Comparison of ENCODE assay signal across 24 mouse cellular contexts in the genomic region with DNA sequence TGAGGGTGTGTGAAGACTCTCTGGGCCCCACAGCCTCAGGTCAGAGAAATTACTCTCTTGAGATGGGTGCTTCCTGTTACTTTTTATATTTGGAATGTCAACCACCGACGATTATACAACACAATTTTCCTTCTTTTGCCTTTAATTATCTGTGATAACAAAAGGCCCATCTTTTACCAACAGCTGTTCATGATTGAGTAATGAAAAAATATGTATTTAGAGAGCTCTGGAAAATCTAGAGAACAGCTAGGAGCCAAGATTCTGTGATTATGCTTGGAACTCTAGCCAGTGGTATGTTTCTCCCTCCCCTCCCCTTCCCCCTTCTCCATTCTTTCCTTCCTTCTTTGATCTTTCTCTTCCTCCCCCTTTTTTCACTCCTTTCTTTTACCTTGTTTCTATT.
DNase-seq lines count a peak whose midpoint lies in the region; ATAC-seq and TF ChIP-seq lines count a peak whose summit lies in the region.
"Had no signal": no experiment of that assay in that cellular context is flagged by ENCODE, and none has a peak within 500 bp of the region (broad histone marks: within the 10 kb centered on the region; RNA-seq: fewer than 3 reads in every experiment).

No protein-coding gene starts in this region.

- no peaks in the 10 kb centered on the region for H3K4me1 ChIP-seq in lung, embryonic 15.5 days
- H3K4me1 ChIP-seq in lung, postnatal 0 days (ENCODE audit: insufficient read depth, low read depth, low read length) = no peaks in the 10 kb centered on the region
- H3K4me1 ChIP-seq: embryonic facial prominence, embryonic 15.5 days; forebrain, embryonic 12.5 days had no signal

- H3K4me2 ChIP-seq in lung, embryonic 15.5 days = no peak overlapping the region
- H3K4me2 ChIP-seq in lung, postnatal 0 days (replicated peaks; ENCODE audit: low read depth, low read length) = no peak overlapping the region
- H3K4me2 ChIP-seq: embryonic facial prominence, embryonic 13.5 days; embryonic facial prominence, embryonic 15.5 days; forebrain, embryonic 12.5 days had no signal

- TF ChIP-seq EP300 in lung, postnatal 0 days (IDR thresholded peaks at IDR 0.05) = peak; percentile 72

- H3K9me3 ChIP-seq in lung, embryonic 15.5 days = no peaks in the 10 kb centered on the region
- H3K9me3 ChIP-seq in lung, postnatal 0 days (ENCODE audit: low read length) = no peaks in the 10 kb centered on the region
- H3K9me3 ChIP-seq: embryonic facial prominence, embryonic 13.5 days; embryonic facial prominence, embryonic 15.5 days; forebrain, embryonic 10.5 days; forebrain, embryonic 12.5 days had no signal

- H3K27me3 ChIP-seq in lung, embryonic 15.5 days = no peaks in the 10 kb centered on the region
- H3K27me3 ChIP-seq in lung, postnatal 0 days (replicated peaks; ENCODE audit: insufficient read depth, low read length) = no peaks in the 10 kb centered on the region
- H3K27me3 ChIP-seq: embryonic facial prominence, embryonic 13.5 days; embryonic facial prominence, embryonic 15.5 days had no signal

- WGBS in lung, embryonic 15.5 days = 31% methylated on average over 2 of the region's 2 CpGs
- 40% methylated on average over 2 of the region's 2 CpGs for WGBS in lung, postnatal 0 days

- no peaks in the 10 kb centered on the region for H3K36me3 ChIP-seq in lung, embryonic 15.5 days
- no peaks in the 10 kb centered on the region for H3K36me3 ChIP-seq in lung, postnatal 0 days (ENCODE audit: insufficient read depth, low read length)
- H3K36me3 ChIP-seq: embryonic facial prominence, embryonic 13.5 days; embryonic facial prominence, embryonic 15.5 days; forebrain, embryonic 10.5 days; forebrain, embryonic 12.5 days had no signal

- no peak for DNase-seq in layer of hippocampus, adult 2 months (ENCODE audit: low spot score in 2 of 2)
- no peak for DNase-seq in layer of hippocampus, adult 9-10 months (ENCODE audit: low spot score)
- no peak for DNase-seq in lung, adult 18-20 months
- DNase-seq in lung, postnatal 0 days (ENCODE audit: low spot score) = peak; percentile 80
- DNase-seq in lung, postnatal 10 days = no peak
- peak; percentile 4 for DNase-seq in lung, postnatal 36 days
- DNase-seq in cerebellum, postnatal 10 days = no peak
- DNase-seq: adrenal gland, adult 2 months; adrenal gland, postnatal 10 days; adrenal gland, postnatal 25 days; cerebellum, adult 11-12 months; cerebellum, adult 2 months; cerebellum, adult 9-10 months; cerebellum, postnatal 14 days; cerebellum, postnatal 36 days; embryo, embryonic 11 days had no signal

- ATAC-seq in lung, embryonic 15.5 days (ENCODE audit: borderline replicate concordance, extremely low read depth, low FRiP score, low TSS enrichment) = peak; percentile 39; the same call in 1 of the 2 replicates
- peak; percentile 68 for ATAC-seq in lung, postnatal 0 days
- ATAC-seq: forebrain, embryonic 14.5 days; forebrain, embryonic 16.5 days had no signal

- peak overlapping the region; percentile 55; the same call in 1 of the 2 replicates for H3K27ac ChIP-seq in layer of hippocampus, adult 2 months
- H3K27ac ChIP-seq in lung, embryonic 15.5 days = no peak overlapping the region
- no peak overlapping the region for H3K27ac ChIP-seq in lung, postnatal 0 days (ENCODE audit: low read length)
- H3K27ac ChIP-seq: embryonic facial prominence, embryonic 13.5 days; embryonic facial prominence, embryonic 15.5 days; forebrain, embryonic 10.5 days; forebrain, embryonic 12.5 days had no signal

- TF ChIP-seq CTCF in layer of hippocampus, adult 2 months (conservative IDR thresholded peaks at IDR 0.05) = no peak
- TF ChIP-seq CTCF in lung, postnatal 0 days (IDR thresholded peaks at IDR 0.05) = no peak

- no peak overlapping the region for H3K9ac ChIP-seq in lung, embryonic 15.5 days
- no peak overlapping the region for H3K9ac ChIP-seq in lung, postnatal 0 days (replicated peaks; ENCODE audit: low read depth)
- H3K9ac ChIP-seq: embryonic facial prominence, embryonic 13.5 days; embryonic facial prominence, embryonic 15.5 days; forebrain, embryonic 12.5 days had no signal

- H3K4me3 ChIP-seq in layer of hippocampus, adult 2 months = no peak overlapping the region
- no peak overlapping the region for H3K4me3 ChIP-seq in lung, embryonic 15.5 days
- no peak overlapping the region for H3K4me3 ChIP-seq in lung, postnatal 0 days (ENCODE audit: low read depth, low read length)
- H3K4me3 ChIP-seq: embryonic facial prominence, embryonic 13.5 days; embryonic facial prominence, embryonic 15.5 days; erythroblast, embryonic 14.5 days; forebrain, embryonic 10.5 days; forebrain, embryonic 12.5 days had no signal

Comparison
In these comparisons a context has a peak if more than half of its experiments do, and no peak if none do; other contexts are left out.
1. DNase-seq: peak in lung, postnatal 0 days (single experiment) and lung, postnatal 36 days (single experiment); none in layer of hippocampus, adult 2 months (0 of 2), layer of hippocampus, adult 9-10 months (single experiment), lung, adult 18-20 months (0 of 2), lung, postnatal 10 days (single experiment) and cerebellum, postnatal 10 days (0 of 2).